ENCODE assay signal across 26 mouse cellular contexts in the genomic region with DNA sequence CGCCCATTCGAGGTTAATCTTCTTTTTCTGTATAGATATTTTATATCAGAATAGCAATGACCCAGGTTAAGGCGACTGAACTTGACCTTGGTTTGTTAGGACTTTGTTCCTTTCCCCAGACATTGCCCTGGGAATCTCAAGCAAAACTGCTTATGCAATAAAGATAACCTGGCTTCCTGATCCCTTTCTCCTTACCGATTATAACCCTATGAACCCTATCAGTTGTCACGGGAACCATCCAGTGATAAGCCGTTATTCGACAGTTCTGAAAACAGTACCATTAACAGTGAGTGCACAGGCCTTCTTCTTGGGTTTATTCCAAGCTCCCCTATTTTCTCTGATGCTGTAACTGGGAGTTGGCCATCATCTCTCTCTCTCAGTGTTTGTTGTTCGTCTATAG. TPM values are rescaled to one million over a fixed set of nuclear protein-coding genes. Genes with fewer than 3 reads are reported as not detected.
DNase-seq lines count a peak whose midpoint lies in the region; ATAC-seq and TF ChIP-seq lines count a peak whose summit lies in the region.
"Had no signal": no experiment of that assay in that cellular context is flagged by ENCODE, and none has a peak within 500 bp of the region (broad histone marks: within the 10 kb centered on the region; RNA-seq: fewer than 3 reads in every experiment).

No protein-coding gene starts in this region.

- no peak for TF ChIP-seq POLR2A in liver, adult 2 months (IDR thresholded peaks at IDR 0.05; ENCODE audit: extremely low read depth, insufficient read depth, low read length)

- no peaks in the 10 kb centered on the region for H3K36me3 ChIP-seq in liver, adult 2 months (ENCODE audit: control insufficient read depth, insufficient read depth, low read length)
- H3K36me3 ChIP-seq in intestine, embryonic 16.5 days (ENCODE audit: control insufficient read depth, insufficient read depth, low read length): no peaks in the 10 kb centered on the region
- H3K36me3 ChIP-seq in heart, embryonic 10.5 days: no peaks in the 10 kb centered on the region
- H3K36me3 ChIP-seq: embryonic facial prominence, embryonic 13.5 days; embryonic facial prominence, embryonic 15.5 days; forebrain, embryonic 10.5 days; forebrain, embryonic 12.5 days; G1E had no signal

- H3K4me1 ChIP-seq in liver, adult 2 months (ENCODE audit: control insufficient read depth, insufficient read depth, low read length): no peaks in the 10 kb centered on the region
- H3K4me1 ChIP-seq in intestine, embryonic 16.5 days (ENCODE audit: control insufficient read depth, insufficient read depth, low read length): no peaks in the 10 kb centered on the region
- H3K4me1 ChIP-seq in heart, embryonic 10.5 days: no peaks in the 10 kb centered on the region
- H3K4me1 ChIP-seq: embryonic facial prominence, embryonic 13.5 days; embryonic facial prominence, embryonic 15.5 days; forebrain, embryonic 10.5 days; forebrain, embryonic 12.5 days had no signal

- no peaks in the 10 kb centered on the region for H3K79me2 ChIP-seq in liver, adult 2 months (ENCODE audit: control insufficient read depth, insufficient read depth, low read length)

- TF ChIP-seq CTCF in liver, adult 2 months (IDR thresholded peaks at IDR 0.05; ENCODE audit: low read depth, low read length): no peak

- H3K9me3 ChIP-seq in intestine, embryonic 16.5 days (ENCODE audit: control insufficient read depth, low read length): no peaks in the 10 kb centered on the region
- no peaks in the 10 kb centered on the region for H3K9me3 ChIP-seq in heart, embryonic 10.5 days
- H3K9me3 ChIP-seq: embryonic facial prominence, embryonic 13.5 days; embryonic facial prominence, embryonic 15.5 days; forebrain, embryonic 10.5 days; forebrain, embryonic 12.5 days; G1E had no signal

- peak; percentile 92 for ATAC-seq in intestine, embryonic 16.5 days
- ATAC-seq: CD4-positive, CD25-positive, alpha-beta regulatory T cell, adult 4 months; forebrain, embryonic 14.5 days; forebrain, embryonic 16.5 days had no signal

- H3K27ac ChIP-seq in liver, adult 2 months (replicated peaks; ENCODE audit: insufficient read depth, low read depth, low read length): no peak overlapping the region
- no peak overlapping the region for H3K27ac ChIP-seq in intestine, embryonic 16.5 days (ENCODE audit: low read length)
- no peak overlapping the region for H3K27ac ChIP-seq in heart, embryonic 10.5 days
- H3K27ac ChIP-seq: embryonic facial prominence, embryonic 13.5 days; embryonic facial prominence, embryonic 15.5 days; forebrain, embryonic 10.5 days; forebrain, embryonic 12.5 days had no signal

- no peak overlapping the region for H3K4me3 ChIP-seq in liver, adult 2 months (ENCODE audit: insufficient read depth, low read depth, low read length)
- no peak overlapping the region for H3K4me3 ChIP-seq in intestine, embryonic 16.5 days (ENCODE audit: low read length)
- no peak overlapping the region for H3K4me3 ChIP-seq in heart, embryonic 10.5 days
- H3K4me3 ChIP-seq: embryonic facial prominence, embryonic 13.5 days; embryonic facial prominence, embryonic 15.5 days; erythroblast, embryonic 14.5 days; forebrain, embryonic 10.5 days; forebrain, embryonic 12.5 days had no signal

- H3K4me2 ChIP-seq in intestine, embryonic 16.5 days (ENCODE audit: low read depth, low read length): no peak overlapping the region
- H3K4me2 ChIP-seq: embryonic facial prominence, embryonic 13.5 days; embryonic facial prominence, embryonic 15.5 days; forebrain, embryonic 12.5 days had no signal

- H3K9ac ChIP-seq in liver, adult 2 months (ENCODE audit: low read depth, low read length): no peak overlapping the region
- H3K9ac ChIP-seq in intestine, embryonic 16.5 days (ENCODE audit: low read depth, low read length): no peak overlapping the region
- H3K9ac ChIP-seq: embryonic facial prominence, embryonic 13.5 days; embryonic facial prominence, embryonic 15.5 days; forebrain, embryonic 12.5 days had no signal

- 62% methylated on average over 8 of the region's 8 CpGs for WGBS in liver, adult 2 months
- 58% methylated on average over 8 of the region's 8 CpGs for WGBS in intestine, embryonic 16.5 days
- WGBS in heart, embryonic 10.5 days: 64% methylated on average over 8 of the region's 8 CpGs

- H3K27me3 ChIP-seq in liver, adult 2 months (ENCODE audit: control insufficient read depth, insufficient read depth, low read length): no peaks in the 10 kb centered on the region
- H3K27me3 ChIP-seq in intestine, embryonic 16.5 days (replicated peaks; ENCODE audit: control insufficient read depth, insufficient read depth, low read length): no peaks in the 10 kb centered on the region
- H3K27me3 ChIP-seq in heart, embryonic 10.5 days (ENCODE audit: insufficient read depth, poor library complexity, severe bottlenecking): no peaks in the 10 kb centered on the region
- H3K27me3 ChIP-seq: CH12.LX; embryonic facial prominence, embryonic 13.5 days; embryonic facial prominence, embryonic 15.5 days; forebrain, embryonic 12.5 days had no signal

- peak; percentile 17 for DNase-seq in liver, adult 2 months (ENCODE audit: extremely low read depth, low read depth, low spot score)
- no peak for DNase-seq in liver
- DNase-seq in heart, embryonic 10.5 days (ENCODE audit: low spot score): no peak
- no peak for DNase-seq in testis, postnatal 10 days (ENCODE audit: low spot score)
- DNase-seq: adrenal gland, adult 2 months; adrenal gland, postnatal 10 days; adrenal gland, postnatal 25 days; B cell, adult 2 months; cerebellum, adult 11 months; cerebellum, adult 18-20 months; cerebellum, adult 8-10 months; cerebellum, adult 9-11 months; cerebellum, postnatal 14 days; cerebellum, postnatal 36 days; embryo, embryonic 11 days had no signal

RNA-seq across cellular contexts. Expression of gene Slc23a2, which starts 27.0 kb away (rescaled TPM):
- total RNA-seq in liver, adult 2 months (2014; rRNA removed): 14.8 and 20.5 TPM in 2 replicates
- 7.0 and 12.7 TPM in 2 replicates for polyA plus RNA-seq in liver, adult 2 months (2012; rRNA removed)
- polyA plus RNA-seq in intestine, embryonic 16.5 days (2015; fragmentation: Nextera tagmentation; extraction: Ambion mirVana): 12.0 and 13.5 TPM in 2 replicates
- 8.7 and 10.3 TPM in 2 replicates for polyA plus RNA-seq in heart, embryonic 10.5 days (2016; fragmentation: Nextera tagmentation; extraction: Ambion mirVana)
- polyA plus RNA-seq: erythroblast, embryonic 14.5 days had no signal
